Mouse (Mus musculus) lung, adult 2 months (tissue): ENCODE measurements around the gene Lars2.

Source experiments
- CTCF ChIP-seq: fragments of 200-500 bp; IDR thresholded peaks from 2 replicates; pipeline ENCODE4 v1.5.1; 2011; ENCODE audit warnings: mild to moderate bottlenecking, low read length, control low read depth; ENCODE audit not compliant: insufficient read depth
- POLR2A ChIP-seq: fragments of 200-500 bp; IDR thresholded peaks from 2 replicates; pipeline ENCODE4 v1.6.1; 2011; ENCODE audit warnings: low read depth, mild to moderate bottlenecking, control low read depth, low read length, borderline replicate concordance; ENCODE audit errors: extremely low read depth

DNA sequence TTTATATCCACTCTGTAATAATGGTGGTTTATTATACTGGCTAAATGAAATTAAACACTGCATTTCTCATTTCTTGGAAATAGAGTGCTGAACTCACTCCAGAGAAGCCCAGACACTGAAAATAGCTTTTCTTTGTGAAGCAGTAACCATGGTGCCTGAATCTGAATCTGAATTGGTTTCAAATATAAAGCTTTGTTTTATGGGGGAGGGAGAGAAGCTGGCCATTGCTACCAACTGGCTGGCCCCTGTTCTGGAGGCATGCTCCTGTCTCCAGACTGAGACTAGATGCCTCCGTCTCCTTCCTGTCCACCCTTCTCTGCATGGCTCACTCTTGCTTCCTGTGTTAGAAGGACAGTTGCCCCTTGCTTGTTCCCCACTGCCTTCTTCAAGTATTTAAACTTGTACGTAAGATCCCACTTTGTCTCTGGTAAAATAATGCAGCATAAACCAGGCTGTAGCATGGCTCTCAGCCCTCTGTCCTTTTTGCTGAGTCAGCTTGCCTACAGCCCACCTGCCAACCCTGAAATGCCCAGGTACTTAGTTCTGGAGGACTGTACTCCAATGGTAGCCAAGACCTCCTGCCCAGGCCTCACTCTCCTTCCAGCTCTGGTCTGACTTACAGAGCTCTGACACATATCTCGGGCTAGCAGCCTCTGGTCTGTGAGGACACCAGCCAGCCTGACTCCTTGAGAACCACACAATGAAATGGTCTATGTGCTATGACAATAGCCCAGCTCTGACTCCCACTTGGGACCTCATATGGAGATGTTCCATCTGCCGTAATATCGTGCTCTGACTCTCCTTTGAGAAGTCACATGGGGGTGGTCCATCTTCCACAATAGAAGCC is 18.8 kb downstream of the Lars2 start:
- TF ChIP-seq CTCF (no peak), POLR2A (no peak)
